Mouse (Mus musculus): ENCODE results near the gene Celf1. TPM values are rescaled to one million over a fixed set of nuclear protein-coding genes. Genes with fewer than 3 reads are reported as not detected.

Gene Celf1
- total RNA-seq, 1 experiment, result 73.0 TPM

DNA sequence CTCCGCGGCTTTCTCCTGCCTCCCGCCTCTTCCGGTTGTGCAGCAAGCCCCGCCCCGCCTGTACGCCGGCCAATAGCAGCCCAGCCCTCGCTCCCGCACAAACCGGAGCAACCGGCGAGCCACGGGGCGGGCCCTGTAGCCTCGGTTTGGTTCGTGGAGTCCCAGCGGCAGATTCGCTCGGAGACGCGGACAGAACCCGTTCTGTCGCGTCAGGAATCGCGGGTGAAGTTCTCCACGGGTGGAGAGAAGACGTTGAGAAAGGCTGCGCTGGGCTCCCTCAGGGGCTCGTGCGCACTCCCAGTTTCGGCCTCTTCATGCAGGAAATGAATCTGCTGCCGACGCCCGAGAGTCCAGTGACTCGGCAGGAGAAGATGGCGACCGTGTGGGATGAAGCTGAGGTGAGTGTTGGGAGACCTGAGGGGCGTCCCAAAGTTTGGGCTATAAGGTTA is 113.8 kb downstream of the Celf1 start, which contains the start of gene Psmc3:
Psmc3 (plus strand) TSS at position 76 of the 449 bp plus-strand sequence.
- Histone ChIP-seq H3K9ac (ENCODE audit: insufficient read depth, low read depth, low read length, poor library complexity, severe bottlenecking) (peak within 1 kb of the TSS; percentile 85), H3K4me3 (ENCODE audit: insufficient read depth in 1 of 2, low read depth in 1 of 2, low read length in 2 of 2, poor library complexity in 1 of 2, severe bottlenecking in 1 of 2) (peak within 1 kb of the TSS; percentile 77 to 85), H3K4me1 (ENCODE audit: control insufficient read depth in 2 of 2, insufficient read depth in 2 of 2, low read length in 2 of 2, poor library complexity in 1 of 2) (0 out of 4 replicates have a peak, but pooled peaks cover 0 to 2% of the 10 kb centered on the region in 2 experiments), H3K9me3 (ENCODE audit: control insufficient read depth, insufficient read depth, low read depth, low read length) (no peaks in the 10 kb centered on the region), H3K27ac (ENCODE audit: insufficient read depth, low read depth, low read length, poor library complexity, severe bottlenecking) (peak within 1 kb of the TSS; percentile 54), H3K36me3 (ENCODE audit: control insufficient read depth, insufficient read depth, low read length, poor library complexity, severe bottlenecking) (peaks cover 32% of the 10 kb centered on the region)
- in situ Hi-C loops (cut with MboI; ENCODE audit: low sequenced_read_pairs in 2 of 2, unreplicated experiment in 2 of 2), result no loop called here
- peak; percentile 77 for DNase-seq (ENCODE audit: low read depth, low spot score)
- TF ChIP-seq HCFC1 (IDR thresholded peaks at IDR 0.05; ENCODE audit: borderline replicate concordance, insufficient read depth, low read length), result peak; percentile 92
- peak; percentile 90 for TF ChIP-seq ZC3H11A (IDR thresholded peaks at IDR 0.05; ENCODE audit: borderline replicate concordance, low read depth, low read length)
- no peak for TF ChIP-seq MAFK (IDR thresholded peaks at IDR 0.05; ENCODE audit: insufficient read depth, low read depth, low read length)

DNA sequence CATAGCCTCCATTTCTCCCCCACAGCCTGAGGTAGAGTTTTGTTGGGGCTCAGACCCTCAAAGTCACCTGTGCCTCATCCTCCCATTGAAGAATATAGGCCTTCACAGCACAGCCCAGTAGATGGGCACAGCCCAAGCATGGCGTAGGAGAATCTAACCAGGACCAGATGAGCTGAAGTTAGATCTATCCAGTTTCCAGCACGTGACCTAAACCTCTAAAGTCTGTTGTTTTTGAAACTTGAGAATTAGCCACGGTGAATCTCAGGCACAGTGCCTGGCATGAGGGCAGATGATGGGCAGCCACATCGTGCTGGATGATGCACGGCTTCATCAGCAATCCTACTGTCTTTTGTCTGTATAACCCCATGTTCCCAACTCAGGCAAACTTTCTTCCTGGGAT is 118.3 kb downstream of the Celf1 start:
- H3K36me3 ChIP-seq (ENCODE audit: control insufficient read depth, insufficient read depth, low read length, poor library complexity, severe bottlenecking), result peaks cover 54% of the 10 kb centered on the region

GRCm38 (mm10) chr2:91059376-91059775 is 119.2 kb downstream of the Celf1 start:
- Histone ChIP-seq H3K4me1 (ENCODE audit: control insufficient read depth in 2 of 2, insufficient read depth in 2 of 2, low read length in 2 of 2, poor library complexity in 1 of 2) (peaks cover 0 to 10% of the 10 kb centered on the region in 2 experiments; a peak in 2 of 4 replicates), H3K36me3 (ENCODE audit: control insufficient read depth, insufficient read depth, low read length, poor library complexity, severe bottlenecking) (peaks cover 55% of the 10 kb centered on the region), H3K9me3 (ENCODE audit: control insufficient read depth, insufficient read depth, low read depth, low read length) (no peaks in the 10 kb centered on the region), H3K27ac (ENCODE audit: insufficient read depth, low read depth, low read length, poor library complexity, severe bottlenecking) (no peak overlapping the region), H3K9ac (ENCODE audit: insufficient read depth, low read depth, low read length, poor library complexity, severe bottlenecking) (no peak overlapping the region), H3K4me3 (ENCODE audit: insufficient read depth in 1 of 2, low read depth in 1 of 2, low read length in 2 of 2, poor library complexity in 1 of 2, severe bottlenecking in 1 of 2) (no peak overlapping the region)
- in situ Hi-C loops (cut with MboI; ENCODE audit: low sequenced_read_pairs in 2 of 2, unreplicated experiment in 2 of 2), result no loop called here
- DNase-seq (ENCODE audit: low read depth, low spot score), result no peak
- no peak for TF ChIP-seq HCFC1 (IDR thresholded peaks at IDR 0.05; ENCODE audit: borderline replicate concordance, insufficient read depth, low read length)

More for the DNA sequence above, 118.3 kb downstream of the Celf1 start:
- TF ChIP-seq MAFK (IDR thresholded peaks at IDR 0.05; ENCODE audit: insufficient read depth, low read depth, low read length), result no peak
- TF ChIP-seq HCFC1 (IDR thresholded peaks at IDR 0.05; ENCODE audit: borderline replicate concordance, insufficient read depth, low read length), result no peak
- no peak for TF ChIP-seq ZNF384 (IDR thresholded peaks at IDR 0.05; ENCODE audit: low read depth, low read length)
- no peak for TF ChIP-seq CHD2 (IDR thresholded peaks at IDR 0.05; ENCODE audit: low read depth, low read length)
- TF ChIP-seq ZC3H11A (IDR thresholded peaks at IDR 0.05; ENCODE audit: borderline replicate concordance, low read depth, low read length), result no peak
- no peak for DNase-seq (ENCODE audit: low read depth, low spot score)
- peaks cover 0 to 10% of the 10 kb centered on the region in 2 experiments; a peak in 2 of 4 replicates for H3K4me1 ChIP-seq (ENCODE audit: control insufficient read depth in 2 of 2, insufficient read depth in 2 of 2, low read length in 2 of 2, poor library complexity in 1 of 2)
- no peak overlapping the region for H3K27ac ChIP-seq (ENCODE audit: insufficient read depth, low read depth, low read length, poor library complexity, severe bottlenecking)
- no peak overlapping the region for H3K4me3 ChIP-seq (ENCODE audit: insufficient read depth in 1 of 2, low read depth in 1 of 2, low read length in 2 of 2, poor library complexity in 1 of 2, severe bottlenecking in 1 of 2)
- no peaks in the 10 kb centered on the region for H3K9me3 ChIP-seq (ENCODE audit: control insufficient read depth, insufficient read depth, low read depth, low read length)
- in situ Hi-C loops (cut with MboI; ENCODE audit: low sequenced_read_pairs in 2 of 2, unreplicated experiment in 2 of 2), result no loop called here
- no peak overlapping the region for H3K9ac ChIP-seq (ENCODE audit: insufficient read depth, low read depth, low read length, poor library complexity, severe bottlenecking)

GRCm38 (mm10) chr2:91060544-91061355 is 120.6 kb downstream of the Celf1 start:
- Histone ChIP-seq H3K4me3 (ENCODE audit: insufficient read depth in 1 of 2, low read depth in 1 of 2, low read length in 2 of 2, poor library complexity in 1 of 2, severe bottlenecking in 1 of 2) (no peak overlapping the region), H3K9me3 (ENCODE audit: control insufficient read depth, insufficient read depth, low read depth, low read length) (no peaks in the 10 kb centered on the region), H3K27ac (ENCODE audit: insufficient read depth, low read depth, low read length, poor library complexity, severe bottlenecking) (no peak overlapping the region), H3K36me3 (ENCODE audit: control insufficient read depth, insufficient read depth, low read length, poor library complexity, severe bottlenecking) (peaks cover 49% of the 10 kb centered on the region), H3K9ac (ENCODE audit: insufficient read depth, low read depth, low read length, poor library complexity, severe bottlenecking) (no peak overlapping the region), H3K4me1 (ENCODE audit: control insufficient read depth in 2 of 2, insufficient read depth in 2 of 2, low read length in 2 of 2, poor library complexity in 1 of 2) (peaks cover 0 to 8% of the 10 kb centered on the region in 2 experiments; a peak in 2 of 4 replicates)
- peak; percentile 60 for DNase-seq (ENCODE audit: low read depth, low spot score)
- in situ Hi-C loops (cut with MboI; ENCODE audit: low sequenced_read_pairs in 2 of 2, unreplicated experiment in 2 of 2), result no loop called here
- no peak for TF ChIP-seq ZC3H11A (IDR thresholded peaks at IDR 0.05; ENCODE audit: borderline replicate concordance, low read depth, low read length)

All from ES-E14 (cell line).